Mouse (Mus musculus) myocyte (in vitro differentiated cells): Measurements from ENCODE around the gene 1810010D01Rik. TPM values are rescaled to one million over a fixed set of nuclear protein-coding genes. Genes with fewer than 3 reads are reported as not detected.

Experiments used
- H3K27me3 ChIP-seq: one replicate; pipeline ENCODE4 v1.6.1; 2011; ENCODE audit not compliant: control insufficient read depth, insufficient read depth, insufficient read length
- H3K36me3 ChIP-seq: one replicate; pipeline ENCODE4 v1.6.1; 2011; ENCODE audit not compliant: control insufficient read depth, insufficient read depth
- H3K4me2 ChIP-seq: one replicate; pipeline ENCODE4 v1.6.1; 2011; ENCODE audit warnings: low read depth, control low read depth
- H3K4me3 ChIP-seq: one replicate; pipeline ENCODE4 v1.5.1; 2011; ENCODE audit warnings: mild to moderate bottlenecking, control low read depth, moderate library complexity
- H3K79me2 ChIP-seq: one replicate; pipeline ENCODE4 v1.6.1; 2011; ENCODE audit not compliant: control insufficient read depth, insufficient read depth
- H3ac ChIP-seq: one replicate; pipeline ENCODE4 v1.6.1; 2011; ENCODE audit not compliant: control insufficient read depth, insufficient read length
- CEBPB ChIP-seq: IDR thresholded peaks from 2 replicates; pipeline ENCODE4 v1.6.1; 2011; ENCODE audit warnings: mild to moderate bottlenecking, moderate library complexity; ENCODE audit not compliant: poor library complexity, insufficient read depth, severe bottlenecking
- E2F4 ChIP-seq: IDR thresholded peaks from one replicate; pipeline ENCODE4 v1.6.1; 2011; ENCODE audit warnings: mild to moderate bottlenecking, control low read depth, moderate library complexity; ENCODE audit not compliant: insufficient read depth
- MAX ChIP-seq: IDR thresholded peaks from one replicate; pipeline ENCODE4 v1.6.1; 2011; ENCODE audit warnings: low read depth, mild to moderate bottlenecking, control low read depth
- MYOD1 ChIP-seq, 3 experiments: IDR thresholded peaks; one replicate each; pipeline ENCODE4 v1.6.1; 2011; ENCODE audit warnings: control low read depth in 2 of 3, low read depth in 2 of 3, mild to moderate bottlenecking in 2 of 3, moderate library complexity in 1 of 3; ENCODE audit not compliant: insufficient read length in 2 of 3, control insufficient read depth in 1 of 3
- MYOG ChIP-seq, 3 experiments: IDR thresholded peaks; one replicate each; pipeline ENCODE4 v1.6.1; 2011; ENCODE audit warnings: control low read depth in 2 of 3, low read depth in 2 of 3, mild to moderate bottlenecking in 2 of 3; ENCODE audit not compliant: insufficient read length in 2 of 3, control insufficient read depth in 1 of 3, insufficient read depth in 1 of 3
- POLR2A ChIP-seq: IDR thresholded peaks from one replicate; pipeline ENCODE4 v1.6.1; 2011; ENCODE audit warnings: low read depth, mild to moderate bottlenecking, control low read depth, moderate library complexity; ENCODE audit not compliant: insufficient read length
- POLR2AphosphoS2 ChIP-seq: IDR thresholded peaks from one replicate; pipeline ENCODE4 v1.6.1; 2011; ENCODE audit warnings: low read depth, control low read depth; ENCODE audit not compliant: insufficient read length
- REST ChIP-seq: IDR thresholded peaks from one replicate; pipeline ENCODE4 v1.6.1; 2011; ENCODE audit warnings: mild to moderate bottlenecking, control low read depth, moderate library complexity; ENCODE audit not compliant: insufficient read depth, insufficient read length
- SRF ChIP-seq: IDR thresholded peaks from one replicate; pipeline ENCODE4 v1.6.1; 2011; ENCODE audit warnings: low read depth; ENCODE audit not compliant: control insufficient read depth, insufficient read length
- TCF12 ChIP-seq: IDR thresholded peaks from one replicate; pipeline ENCODE4 v1.6.1; 2011; ENCODE audit warnings: mild to moderate bottlenecking, control low read depth; ENCODE audit not compliant: poor library complexity, insufficient read depth, severe bottlenecking
- TCF3 ChIP-seq: IDR thresholded peaks from one replicate; pipeline ENCODE4 v1.6.1; 2011; ENCODE audit warnings: low read depth, control low read depth; ENCODE audit not compliant: insufficient read length
- USF1 ChIP-seq: IDR thresholded peaks from one replicate; pipeline ENCODE4 v1.6.1; 2011; ENCODE audit warnings: low read depth, mild to moderate bottlenecking, control low read depth, moderate library complexity
- polyA plus RNA-seq: library from polyadenylated mRNA; unstranded; fragments of >200 nt; fragmentation: generic; extraction: Trizol; gene quantifications from one replicate; pipeline ENCODE4 v1.2.1, GENCODE M21; 2012; ENCODE audit warnings: missing spikeins

The 1810010D01Rik gene
- polyA plus RNA-seq, 1 experiment, result not detected

DNA sequence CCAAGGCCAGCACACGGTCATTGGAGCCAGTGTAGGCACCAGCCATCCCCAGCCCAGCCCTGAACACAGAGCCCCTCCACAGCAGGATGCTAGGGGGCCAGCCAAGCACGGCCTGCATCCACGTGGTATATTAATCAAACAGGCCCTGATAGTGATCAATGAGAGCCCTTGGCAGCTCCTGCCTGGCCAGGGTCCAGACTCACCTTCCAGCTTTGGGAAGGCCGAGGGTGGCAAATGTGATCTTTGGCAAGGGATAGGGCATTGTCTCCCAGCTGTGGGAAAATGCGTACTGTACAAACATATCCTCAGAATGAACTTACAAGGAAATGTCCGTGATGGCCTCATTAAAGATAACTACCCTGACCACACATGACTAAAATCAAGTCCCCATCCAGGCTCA lies 31.2 kb upstream of the 1810010D01Rik start:
- no peaks in the 10 kb centered on the region for H3K79me2 ChIP-seq
- H3K36me3 ChIP-seq, result no peaks in the 10 kb centered on the region
- H3ac ChIP-seq, result no peak overlapping the region
- TF ChIP-seq MYOD1 (IDR thresholded peaks at IDR 0.05; ENCODE audit: control insufficient read depth in 1 of 3, insufficient read length in 2 of 3, low read depth in 2 of 3), result no peak
- no peak for TF ChIP-seq E2F4
- no peak for TF ChIP-seq POLR2A
- no peak for TF ChIP-seq SRF
- TF ChIP-seq CEBPB, result no peak
- no peak for TF ChIP-seq TCF12
- TF ChIP-seq MAX, result no peak
- H3K4me2 ChIP-seq, result no peak overlapping the region
- H3K4me3 ChIP-seq, result no peak overlapping the region
- no peaks in the 10 kb centered on the region for H3K27me3 ChIP-seq

DNA sequence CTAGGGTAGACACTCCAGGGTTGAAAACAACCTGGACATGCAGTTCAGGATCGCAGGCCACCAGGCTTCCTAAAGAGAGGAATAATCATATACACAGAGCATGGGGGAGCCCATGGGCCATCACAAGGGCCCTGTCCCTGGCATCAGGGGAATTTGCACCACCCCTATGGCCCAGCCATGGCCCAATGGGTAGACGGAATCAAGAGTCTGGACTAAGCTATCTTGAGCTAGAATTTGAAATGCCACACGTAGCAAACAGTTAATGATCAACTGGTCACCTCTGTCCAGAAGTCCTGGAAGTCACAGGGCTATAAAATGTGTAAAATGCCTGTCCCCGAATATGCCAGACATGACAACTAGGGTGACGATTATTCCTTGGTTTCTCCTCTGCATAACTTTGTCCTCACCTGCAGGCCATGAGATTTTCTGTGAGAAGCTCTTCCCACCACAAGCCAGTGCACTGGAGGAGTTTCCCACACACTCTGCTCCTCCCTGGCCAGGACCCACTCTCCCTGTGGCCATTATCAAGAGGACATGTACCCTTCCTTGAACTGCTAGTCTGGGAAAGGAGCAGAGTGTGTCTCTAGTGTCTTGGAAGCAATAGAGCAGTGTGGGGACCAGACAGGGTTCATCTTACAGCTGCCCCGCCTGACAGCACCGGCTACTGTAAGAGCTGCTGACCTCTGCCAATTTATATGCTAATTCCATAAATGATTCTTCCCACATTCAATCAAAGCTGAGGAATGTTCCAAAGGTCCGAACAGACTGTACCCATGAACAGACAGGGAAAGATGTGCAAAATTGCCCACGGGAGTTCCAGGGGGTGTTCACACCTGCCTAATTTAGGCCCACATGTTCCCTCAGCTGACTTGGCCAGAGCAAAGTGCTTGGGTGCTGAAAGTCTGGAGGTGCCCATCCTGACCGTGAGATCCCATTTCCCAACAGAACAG lies 27.2 kb upstream of the 1810010D01Rik start:
- Histone ChIP-seq H3K36me3 (no peaks in the 10 kb centered on the region), H3K79me2 (no peaks in the 10 kb centered on the region), H3ac (no peak overlapping the region), H3K4me2 (no peak overlapping the region), H3K27me3 (no peaks in the 10 kb centered on the region), H3K4me3 (no peak overlapping the region)
- TF ChIP-seq REST (no peak), POLR2A (no peak), TCF3 (no peak), SRF (no peak), MYOG (IDR thresholded peaks at IDR 0.05; ENCODE audit: control insufficient read depth in 1 of 3, insufficient read depth in 1 of 3, insufficient read length in 2 of 3, low read depth in 2 of 3) (no peak), USF1 (no peak), MAX (no peak), POLR2AphosphoS2 (no peak), CEBPB (no peak), E2F4 (no peak), MYOD1 (IDR thresholded peaks at IDR 0.05; ENCODE audit: control insufficient read depth in 1 of 3, insufficient read length in 2 of 3, low read depth in 2 of 3) (no peak), TCF12 (no peak)

DNA sequence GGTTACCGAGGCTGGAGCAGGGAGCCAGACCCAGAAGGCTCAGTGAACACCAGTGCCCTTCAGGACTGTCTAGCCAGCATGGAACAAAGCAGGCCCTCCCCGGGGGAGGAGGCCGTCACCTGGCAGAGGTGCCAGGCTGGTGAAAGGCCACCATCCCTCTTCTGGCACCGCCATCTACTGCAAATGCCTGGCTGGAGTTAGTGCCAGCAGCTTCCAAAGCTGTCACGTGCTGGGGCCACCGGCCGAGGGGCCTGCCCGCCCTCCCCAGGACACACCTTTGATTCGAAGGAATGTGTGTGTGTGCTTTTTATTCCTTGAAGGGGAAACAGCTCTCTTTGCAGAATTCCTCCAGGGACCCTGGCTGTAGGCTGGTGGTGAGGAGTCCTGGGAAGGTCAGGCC lies 23.7 kb upstream of the 1810010D01Rik start:
- no peaks in the 10 kb centered on the region for H3K36me3 ChIP-seq
- H3ac ChIP-seq, result no peak overlapping the region
- H3K79me2 ChIP-seq, result no peaks in the 10 kb centered on the region
- H3K27me3 ChIP-seq, result no peaks in the 10 kb centered on the region
- H3K4me2 ChIP-seq, result no peak overlapping the region
- H3K4me3 ChIP-seq, result no peak overlapping the region
- TF ChIP-seq POLR2AphosphoS2 (no peak), TCF3 (no peak), MYOG (IDR thresholded peaks at IDR 0.05; ENCODE audit: control insufficient read depth in 1 of 3, insufficient read depth in 1 of 3, insufficient read length in 2 of 3, low read depth in 2 of 3) (no peak), MAX (no peak), POLR2A (no peak), E2F4 (no peak), SRF (no peak), USF1 (no peak), CEBPB (no peak), REST (no peak), MYOD1 (IDR thresholded peaks at IDR 0.05; ENCODE audit: control insufficient read depth in 1 of 3, insufficient read length in 2 of 3, low read depth in 2 of 3) (no peak)

DNA sequence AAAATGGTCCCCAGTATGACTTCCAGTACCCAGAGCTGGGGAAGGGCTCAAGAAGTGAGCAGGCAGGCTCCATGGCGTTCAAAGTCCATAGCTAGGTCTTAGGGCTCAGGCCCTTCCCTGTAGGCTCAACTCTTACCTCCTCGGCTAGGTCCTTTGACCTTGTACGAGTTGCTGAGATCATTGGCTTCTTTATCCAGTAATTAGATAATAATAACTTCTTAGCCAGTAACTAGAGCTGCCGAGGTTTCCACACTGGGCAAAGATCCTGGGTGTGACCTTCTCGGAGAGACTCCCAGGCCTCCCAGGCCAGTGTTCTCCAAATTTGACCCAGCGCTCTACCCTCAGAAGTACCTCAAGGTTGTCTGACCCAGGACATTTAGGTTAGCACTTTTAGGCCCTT lies 18.7 kb upstream of the 1810010D01Rik start:
- no peaks in the 10 kb centered on the region for H3K27me3 ChIP-seq
- no peak overlapping the region for H3K4me3 ChIP-seq
- H3K36me3 ChIP-seq, result no peaks in the 10 kb centered on the region
- TF ChIP-seq CEBPB, result no peak
- no peak for TF ChIP-seq MYOD1 (IDR thresholded peaks at IDR 0.05; ENCODE audit: control insufficient read depth in 1 of 3, insufficient read length in 2 of 3, low read depth in 2 of 3)
- no peak for TF ChIP-seq E2F4
- TF ChIP-seq USF1, result no peak
- TF ChIP-seq TCF12, result no peak
- TF ChIP-seq POLR2A, result no peak
- no peak for TF ChIP-seq TCF3
- H3K79me2 ChIP-seq, result no peaks in the 10 kb centered on the region
- H3ac ChIP-seq, result no peak overlapping the region
- no peak overlapping the region for H3K4me2 ChIP-seq

DNA sequence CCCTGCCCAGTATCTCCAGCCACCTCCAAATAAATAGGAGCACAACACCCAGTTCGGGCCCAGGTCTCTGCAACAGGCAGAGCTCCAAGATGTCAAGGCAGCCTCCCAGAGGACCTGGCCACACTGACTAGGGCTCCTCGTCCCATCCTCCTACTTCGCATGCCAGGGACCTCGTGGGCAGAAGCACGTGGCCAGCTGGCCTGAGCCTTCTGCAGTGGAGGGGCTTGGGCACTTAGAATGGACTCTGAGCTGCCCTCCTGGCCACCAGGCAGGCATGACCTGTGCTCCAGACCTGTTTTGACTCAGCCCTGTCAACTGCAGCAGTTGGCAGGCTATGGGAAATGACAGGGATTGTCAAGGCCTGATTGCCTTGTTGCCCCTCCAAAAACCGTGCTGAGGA lies 17.7 kb upstream of the 1810010D01Rik start:
- Histone ChIP-seq H3K36me3 (no peaks in the 10 kb centered on the region), H3K79me2 (no peaks in the 10 kb centered on the region), H3ac (no peak overlapping the region), H3K4me2 (no peak overlapping the region), H3K27me3 (no peaks in the 10 kb centered on the region), H3K4me3 (no peak overlapping the region)
- no peak for TF ChIP-seq POLR2A
- TF ChIP-seq E2F4, result no peak
- no peak for TF ChIP-seq REST
- TF ChIP-seq POLR2AphosphoS2, result no peak
- TF ChIP-seq USF1, result no peak
- TF ChIP-seq MYOD1 (IDR thresholded peaks at IDR 0.05; ENCODE audit: control insufficient read depth in 1 of 3, insufficient read length in 2 of 3, low read depth in 2 of 3), result no peak
